Mouse (Mus musculus) spleen, postnatal 14 days (tissue): Measurements from ENCODE around the gene Tmem184b.

ENCODE experiments used
- DNase-seq, 2 experiments: peaks; one replicate each; pipeline ENCODE4 v3.0.0; 2021 to 2022; ENCODE audit warnings: low spot score in 2 of 2

The Tmem184b gene

DNA sequence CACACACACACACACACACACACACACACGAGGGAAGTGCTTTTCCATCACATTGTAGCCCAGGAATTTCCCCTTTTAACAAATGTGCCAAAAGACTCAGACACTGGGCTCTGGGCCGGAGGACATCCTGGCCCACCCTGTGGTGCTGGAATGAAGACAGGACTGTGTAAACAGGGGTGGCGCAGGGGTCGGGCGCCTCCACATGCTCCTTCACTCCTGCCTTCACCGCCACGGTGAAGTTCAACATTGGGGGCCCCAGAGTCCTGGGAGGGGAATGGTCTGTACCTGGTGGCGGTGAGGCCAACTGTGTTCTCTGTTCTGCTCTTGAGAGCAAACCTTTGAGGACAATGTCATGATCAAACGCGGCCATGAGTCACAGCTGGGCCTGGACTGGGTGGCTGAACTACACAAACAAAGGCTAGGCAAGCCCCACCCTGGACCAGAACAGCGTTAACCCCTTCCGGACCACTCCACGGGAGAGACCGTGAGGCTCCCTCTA lies 35.0 kb downstream of the Tmem184b start:
- DNase-seq = no peak

DNA sequence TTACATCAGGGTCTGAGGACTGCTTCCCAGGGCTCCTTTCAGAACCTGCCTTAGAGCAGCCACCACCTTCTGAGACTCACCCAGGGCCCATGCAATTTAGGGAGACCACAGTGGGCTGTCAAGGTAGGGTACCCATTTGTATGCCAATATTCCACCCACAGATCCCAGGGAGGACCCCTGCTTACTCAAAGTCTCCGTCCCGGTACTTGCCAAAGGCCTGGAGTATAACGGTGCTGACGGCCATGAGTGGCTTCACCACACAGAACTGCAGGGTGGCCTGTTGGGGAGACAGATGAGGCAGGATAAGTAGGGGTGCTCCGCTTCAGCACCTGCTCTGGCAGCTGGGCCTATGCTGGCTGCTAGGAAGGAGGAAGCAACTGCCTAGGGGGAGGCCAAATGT lies 37.0 kb downstream of the Tmem184b start:
- no peak for DNase-seq

DNA sequence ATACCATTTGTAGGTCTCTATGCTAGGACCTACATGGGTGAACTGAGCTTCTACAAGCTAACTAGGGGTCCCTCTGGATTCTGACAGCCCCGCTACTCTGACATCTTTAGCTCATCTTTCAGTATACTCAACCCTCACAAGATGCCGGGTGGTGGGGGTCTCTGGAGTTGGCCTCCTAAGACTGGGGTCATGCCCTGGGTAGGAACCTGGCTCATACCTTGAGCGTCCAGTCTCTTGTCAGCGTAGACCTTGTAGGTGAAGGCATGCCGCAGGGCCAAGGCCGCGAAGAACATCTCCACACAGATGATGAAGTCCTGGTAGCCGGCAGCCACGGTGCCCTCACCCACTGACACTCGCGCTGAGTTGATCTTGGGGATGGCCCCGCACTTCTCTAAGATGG lies 38.3 kb downstream of the Tmem184b start:
- no peak for DNase-seq

DNA sequence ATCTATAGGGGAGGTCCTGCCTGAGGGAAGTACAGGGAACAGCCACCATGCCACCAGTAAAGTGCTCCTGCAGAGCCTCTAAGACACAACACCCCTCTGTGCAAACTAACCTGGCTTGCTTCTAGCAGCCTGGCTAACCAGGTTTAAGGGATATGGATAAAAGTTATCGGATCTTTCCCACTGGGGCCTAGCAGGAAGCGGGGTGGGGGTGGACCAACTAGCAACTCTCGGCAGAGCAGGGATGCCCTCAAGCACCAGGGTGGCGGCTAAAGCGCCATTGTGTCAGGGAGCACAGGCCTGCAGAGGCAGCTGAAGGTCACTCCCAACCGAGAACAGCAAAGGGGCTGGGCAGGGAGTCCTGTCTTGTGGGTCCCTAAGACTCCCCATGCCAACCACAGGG lies 39.2 kb downstream of the Tmem184b start:
- no peak for DNase-seq

DNA sequence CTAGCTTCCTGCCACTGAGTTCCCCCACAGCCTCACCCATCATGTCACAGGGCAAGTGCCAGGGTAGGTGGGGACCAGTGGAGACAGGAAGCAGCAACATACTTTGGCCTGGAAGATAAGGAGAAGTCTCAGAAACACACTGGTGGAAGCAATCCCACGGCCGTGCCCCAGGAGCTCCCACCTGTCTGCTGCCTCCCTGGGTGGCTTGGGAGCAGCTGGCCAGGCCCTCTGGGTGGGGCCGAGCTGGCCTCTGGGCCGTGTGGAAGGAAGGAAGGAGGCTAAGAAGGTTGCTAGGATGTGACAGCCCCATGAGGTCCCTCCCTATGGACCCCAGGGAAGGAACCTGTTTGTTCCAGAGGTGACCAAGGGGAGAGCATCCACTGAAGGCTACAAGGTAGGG lies 42.3 kb downstream of the Tmem184b start:
- no peak for DNase-seq

DNA sequence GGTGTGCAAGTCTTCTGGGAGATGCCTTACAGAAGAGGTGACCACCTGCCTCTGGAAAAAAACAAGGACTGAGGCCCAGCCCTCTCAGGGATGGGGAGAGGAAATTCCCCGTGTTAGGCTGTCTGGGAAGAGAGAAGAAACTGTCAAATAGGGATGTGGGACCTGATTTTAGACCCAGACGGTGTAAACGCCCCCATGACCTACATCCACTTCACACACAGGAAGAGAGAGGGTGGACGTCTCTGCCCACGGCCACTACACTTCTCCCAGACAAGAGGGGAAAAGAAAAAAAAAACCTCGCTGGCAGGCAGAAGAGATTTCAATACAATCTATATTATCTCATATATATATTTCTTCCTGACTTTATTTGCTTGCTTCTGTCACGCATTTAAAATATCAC lies 43.0 kb downstream of the Tmem184b start:
- no peak for DNase-seq

DNA sequence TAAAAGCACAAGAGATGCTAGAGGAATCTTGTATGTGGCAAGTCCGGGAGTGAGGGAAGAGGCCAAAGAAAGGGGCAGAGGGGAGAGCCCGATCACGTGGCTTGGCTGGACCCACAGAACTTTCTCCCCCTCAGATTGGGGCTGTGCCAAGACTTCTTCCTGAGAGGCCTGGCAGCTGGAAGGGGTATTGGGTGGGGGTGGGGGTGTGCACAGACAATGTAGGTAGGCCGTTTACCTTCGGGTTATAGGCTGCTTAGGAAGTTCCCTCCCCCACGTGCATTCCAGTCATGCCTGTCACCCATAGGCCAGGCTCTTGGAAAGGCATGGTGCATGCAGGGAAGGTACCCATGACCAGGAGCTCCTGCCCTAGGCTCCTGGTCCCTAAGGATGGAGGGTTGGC lies 43.4 kb downstream of the Tmem184b start:
- no peak for DNase-seq

DNA sequence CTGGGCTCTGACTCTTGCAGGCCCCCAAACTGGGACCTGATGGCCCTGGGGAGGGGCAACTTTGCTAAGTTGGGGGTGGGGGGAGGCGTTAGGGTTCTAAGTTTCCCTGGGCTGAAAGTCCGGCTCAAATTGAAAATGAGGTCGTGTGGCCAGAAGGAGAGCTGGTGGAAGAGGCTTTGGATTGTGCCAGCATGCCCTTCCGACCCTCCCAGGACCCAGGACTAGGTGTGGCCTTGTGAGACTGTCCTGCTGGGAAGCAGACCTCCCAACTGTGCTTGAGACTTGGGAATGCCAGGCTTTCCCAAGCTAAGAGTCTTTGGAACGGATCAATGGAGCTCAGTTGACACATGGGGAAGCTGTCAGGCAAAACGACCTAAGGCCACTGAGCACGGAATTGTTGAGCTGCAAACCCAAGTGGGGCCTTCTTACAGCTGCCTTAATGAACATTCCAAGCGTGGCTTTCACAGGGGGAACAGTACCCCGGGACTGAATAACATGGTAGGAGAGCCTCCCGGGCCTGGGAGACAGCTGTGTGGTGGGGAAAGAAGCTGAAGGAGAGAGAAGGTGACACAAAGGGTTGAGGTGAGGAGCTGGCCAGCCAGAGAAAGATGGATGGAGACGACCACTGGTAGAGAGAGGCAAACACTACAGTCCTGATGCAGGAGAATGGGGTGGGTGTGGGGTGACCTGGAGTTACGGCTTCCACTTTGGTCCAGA lies 45.2 kb downstream of the Tmem184b start:
- DNase-seq = no peak

DNA sequence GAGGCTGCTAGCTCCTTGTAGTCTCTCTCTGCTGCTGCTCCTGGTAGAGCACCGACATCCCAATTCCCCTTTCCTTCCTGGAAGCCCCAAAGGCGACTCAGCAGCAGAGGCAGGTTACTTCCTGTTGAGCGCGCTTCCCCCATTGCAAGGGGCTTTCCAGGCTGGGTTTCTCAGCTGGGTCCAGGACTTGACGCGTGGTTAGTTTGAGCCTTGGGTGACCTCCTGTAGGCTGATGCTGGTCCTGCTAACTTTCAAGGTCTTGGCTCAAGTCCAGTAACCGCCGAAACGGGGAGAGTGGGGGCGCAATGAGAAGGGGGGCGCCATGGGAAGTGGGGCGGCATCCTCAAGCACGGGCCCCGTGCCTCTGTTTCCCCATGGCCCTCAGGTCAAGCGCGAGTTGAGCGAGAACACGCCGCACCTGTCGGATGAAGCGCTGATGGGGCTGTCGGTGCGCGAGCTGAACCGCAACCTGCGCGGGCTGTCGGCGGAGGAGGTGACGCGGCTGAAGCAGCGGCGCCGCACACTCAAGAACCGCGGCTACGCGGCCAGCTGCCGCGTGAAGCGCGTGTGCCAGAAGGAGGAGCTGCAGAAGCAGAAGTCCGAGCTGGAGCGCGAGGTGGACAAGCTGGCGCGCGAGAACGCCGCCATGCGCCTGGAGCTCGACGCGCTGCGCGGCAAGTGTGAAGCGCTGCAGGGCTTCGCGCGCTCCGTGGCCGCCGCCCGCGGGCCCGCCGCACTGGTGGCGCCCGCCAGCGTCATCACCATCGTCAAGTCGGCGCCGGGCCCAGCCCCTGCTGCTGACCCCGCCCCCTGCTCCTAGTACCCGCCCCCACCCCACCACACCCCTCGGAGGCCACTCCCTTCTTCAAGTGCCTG lies 46.1 kb downstream of the Tmem184b start:
- peak in 1 of 2 experiments; percentile 35 for DNase-seq

DNA sequence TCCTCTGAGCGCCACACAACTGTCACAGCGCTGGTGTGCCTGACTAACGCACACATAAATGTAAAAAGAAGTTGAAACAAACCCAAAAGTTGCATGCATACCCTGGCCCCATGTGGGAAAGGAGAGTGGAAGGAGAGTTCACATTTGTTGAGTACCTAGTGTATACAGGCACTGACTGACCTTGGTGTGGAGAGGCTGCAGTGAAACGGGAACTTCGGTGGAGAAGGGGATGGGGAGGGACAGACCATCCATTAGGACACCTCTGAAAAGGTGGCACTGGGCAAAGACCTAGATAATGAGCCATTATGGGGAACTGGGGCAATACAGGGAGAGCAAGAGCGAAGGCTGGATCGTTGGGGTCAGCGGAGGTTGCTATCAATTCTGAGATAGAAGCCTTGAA lies 46.9 kb downstream of the Tmem184b start:
- no peak for DNase-seq

DNA sequence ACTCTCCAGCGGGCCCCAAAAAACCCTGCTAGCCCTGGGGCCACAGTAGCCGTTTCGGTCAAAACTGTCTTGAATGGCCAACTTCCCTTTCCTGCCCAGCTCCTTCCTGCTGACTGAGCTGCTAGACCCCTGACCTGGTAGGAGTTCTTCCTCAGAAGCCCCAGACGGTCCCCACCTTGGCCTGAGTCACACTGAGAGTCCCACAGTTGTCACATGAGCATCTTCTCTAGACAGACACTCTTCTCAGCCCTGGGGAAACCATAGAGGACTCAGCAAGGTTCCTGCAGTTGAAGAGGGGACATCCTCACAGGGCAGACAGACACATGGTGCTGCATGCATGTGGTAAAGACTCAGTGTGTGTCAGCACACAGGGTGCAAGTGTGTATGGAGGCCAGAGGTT lies 48.8 kb downstream of the Tmem184b start:
- no peak for DNase-seq

DNA sequence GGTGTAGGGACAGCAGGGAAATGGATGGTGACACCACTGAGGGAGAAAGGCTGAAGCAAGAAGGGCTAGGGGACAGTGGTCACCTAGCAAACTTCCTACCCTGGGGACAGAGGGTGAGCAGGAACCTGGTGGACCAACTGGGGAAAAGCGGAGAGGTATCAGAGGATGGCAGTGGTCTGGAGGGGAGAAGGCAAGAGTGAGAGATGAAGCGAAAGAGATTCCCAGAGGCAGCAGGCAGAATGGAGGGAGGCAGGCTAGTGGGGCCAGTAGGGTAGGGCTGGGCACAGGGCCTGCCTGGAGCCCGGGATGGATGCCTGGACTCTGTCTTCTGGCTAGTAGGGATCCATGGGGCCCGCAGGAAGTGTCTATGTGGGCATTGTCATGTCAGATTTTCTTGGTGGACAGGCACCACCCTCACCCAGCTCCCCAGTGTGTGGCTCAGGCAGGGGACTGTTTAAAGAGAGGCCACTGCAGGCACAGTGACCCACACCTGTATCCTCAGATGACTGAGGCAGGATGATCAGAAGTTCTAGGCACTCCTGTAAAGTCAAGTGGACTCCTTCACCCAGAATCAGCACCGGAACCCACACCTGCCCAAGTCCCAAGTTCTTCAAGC lies 49.6 kb downstream of the Tmem184b start:
- DNase-seq = no peak

DNA sequence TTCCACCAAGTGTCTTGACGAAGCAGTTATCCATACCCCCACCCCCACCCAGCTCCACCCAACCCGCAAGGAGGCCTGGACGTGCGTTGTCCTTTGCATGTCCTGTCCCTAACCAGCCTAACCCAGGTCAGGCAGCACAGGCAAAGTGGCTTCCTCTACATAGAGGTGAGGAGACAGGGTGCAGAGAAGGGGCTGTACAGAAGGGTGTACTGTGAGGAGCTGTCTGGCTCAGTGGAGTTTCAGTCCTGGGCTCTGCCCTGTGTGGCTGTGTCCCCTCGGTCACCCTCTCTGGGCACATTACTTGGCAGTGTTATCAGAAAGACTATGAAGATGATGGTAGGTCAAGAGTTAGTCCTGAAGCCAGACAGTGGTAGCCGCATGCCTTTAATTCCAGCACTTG lies 50.9 kb downstream of the Tmem184b start:
- no peak for DNase-seq

DNA sequence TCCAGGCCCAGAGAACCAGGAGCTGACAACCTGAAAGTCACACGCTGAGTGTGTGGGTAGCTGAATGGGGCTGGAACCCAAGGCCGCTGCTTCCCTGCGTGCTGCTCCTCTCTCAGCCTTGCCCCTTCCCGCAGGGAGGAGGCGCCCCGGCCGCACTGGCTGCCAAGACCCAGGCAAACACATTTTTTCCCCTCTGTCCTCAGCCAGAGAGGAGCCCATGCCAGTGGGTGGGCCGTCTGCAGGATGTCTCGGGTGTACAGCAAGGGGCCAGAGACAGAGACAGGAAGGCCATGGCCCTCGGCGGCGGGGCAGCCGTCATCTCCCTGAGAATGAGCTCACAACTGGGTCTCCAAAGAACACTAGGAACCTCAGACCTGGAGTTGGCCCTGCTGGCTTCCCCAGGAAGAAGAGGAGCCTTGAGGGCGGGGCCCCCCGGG lies 52.0 kb downstream of the Tmem184b start:
- DNase-seq = no peak

DNA sequence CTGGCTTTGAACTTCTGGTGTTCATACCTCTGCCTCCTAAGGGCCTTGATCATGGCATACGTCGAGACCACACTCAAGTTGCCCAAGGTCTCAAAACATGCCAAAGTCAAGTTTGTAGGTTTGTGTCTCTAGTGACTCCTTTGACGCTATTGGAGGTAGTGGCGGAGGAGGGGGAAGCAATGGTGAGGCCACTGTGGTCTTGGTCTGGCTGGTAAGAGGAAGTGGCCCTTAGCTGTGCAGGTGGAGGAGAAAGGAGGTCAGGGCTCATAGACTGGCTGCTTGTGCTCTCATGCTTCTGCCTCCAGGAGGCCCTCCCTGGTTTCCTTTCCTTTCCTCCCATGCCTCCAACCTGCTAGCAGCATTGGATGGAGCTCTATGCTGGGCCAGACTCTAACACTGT lies 52.5 kb downstream of the Tmem184b start:
- DNase-seq = no peak

DNA sequence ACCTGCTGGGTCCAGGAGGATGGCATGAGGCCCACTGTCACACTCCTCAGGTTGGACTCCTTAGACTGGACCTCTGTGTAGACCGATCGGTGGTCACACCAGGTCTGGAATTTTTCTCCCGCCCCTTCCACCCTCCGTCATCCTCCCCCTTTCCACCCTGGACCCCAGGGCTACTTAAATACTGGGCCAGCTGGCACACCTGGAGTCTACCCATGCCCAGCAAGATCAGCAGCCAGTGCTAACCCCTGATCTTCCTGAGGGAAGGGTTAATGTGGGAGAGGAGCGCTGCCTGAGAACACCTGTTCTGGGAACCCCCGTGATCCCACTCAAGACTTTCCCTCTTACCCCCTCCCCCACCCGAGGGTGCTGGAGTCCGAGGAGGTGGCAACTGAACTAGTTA lies 54.7 kb downstream of the Tmem184b start:
- no peak for DNase-seq

DNA sequence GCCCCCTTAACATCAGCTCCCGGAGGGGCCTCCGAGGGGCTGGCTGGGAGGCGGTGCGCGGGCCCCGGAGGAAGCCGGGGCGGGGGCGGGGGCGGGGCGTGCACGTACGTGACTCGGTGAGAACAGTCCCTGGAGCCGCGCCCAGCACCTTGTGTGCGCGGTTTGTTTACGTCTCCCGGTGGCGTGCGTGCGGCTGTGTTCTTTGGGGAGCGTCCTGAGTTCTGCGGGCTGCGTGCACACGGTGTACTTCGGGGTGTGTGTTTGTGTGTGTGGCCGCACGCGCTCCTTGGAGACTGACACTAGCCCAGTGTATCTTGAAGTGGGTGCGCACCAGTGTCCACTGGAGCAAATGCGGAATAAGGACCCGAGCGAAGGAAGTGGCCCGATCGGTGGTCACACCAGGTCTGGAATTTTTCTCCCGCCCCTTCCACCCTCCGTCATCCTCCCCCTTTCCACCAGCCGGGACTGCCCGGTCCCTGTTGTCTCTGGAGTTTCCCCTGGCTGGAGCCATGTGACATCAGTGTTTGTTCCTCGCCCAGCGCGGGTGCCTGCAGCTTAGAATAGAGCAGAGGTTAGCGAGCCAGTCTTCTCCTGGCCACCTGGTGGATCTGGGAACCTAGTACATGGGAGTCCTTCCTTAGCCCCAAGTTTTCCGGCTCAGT lies 55.4 kb downstream of the Tmem184b start:
- DNase-seq = peak in 1 of 2 experiments; percentile 21

DNA sequence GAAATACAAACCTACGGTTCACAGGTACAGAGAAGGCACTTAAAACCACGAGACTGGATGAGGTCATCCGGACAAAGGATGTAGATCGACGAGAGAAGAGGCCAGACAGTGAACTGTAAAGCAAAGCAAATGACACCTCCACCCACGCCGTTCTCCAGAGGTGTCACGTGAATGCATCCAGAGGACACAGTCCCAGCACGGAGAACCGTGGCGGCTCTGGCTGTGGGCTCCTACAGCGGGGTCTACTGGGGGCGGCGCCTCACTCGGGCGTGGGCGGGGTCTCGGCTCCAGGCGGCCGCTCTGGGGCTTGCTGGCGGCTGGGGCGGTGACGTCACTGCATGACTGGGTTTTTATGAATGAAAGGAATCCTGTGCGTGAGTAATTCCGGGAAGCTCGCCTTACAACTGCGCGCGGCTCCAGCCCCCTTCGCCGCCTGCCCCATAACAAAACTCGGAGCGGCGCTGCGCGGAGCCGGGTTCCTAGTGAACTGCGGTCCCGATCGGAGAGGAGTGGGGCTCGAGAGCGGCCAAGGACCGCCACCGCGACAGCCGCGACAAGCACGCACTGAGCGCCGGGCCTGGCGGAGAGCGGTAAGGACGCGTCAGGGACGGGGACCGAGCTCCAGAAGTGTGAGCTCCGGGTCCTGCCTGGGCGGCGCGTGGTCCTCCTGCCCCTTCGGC lies 56.1 kb downstream of the Tmem184b start:
- DNase-seq = peak; percentile 55 to 69

DNA sequence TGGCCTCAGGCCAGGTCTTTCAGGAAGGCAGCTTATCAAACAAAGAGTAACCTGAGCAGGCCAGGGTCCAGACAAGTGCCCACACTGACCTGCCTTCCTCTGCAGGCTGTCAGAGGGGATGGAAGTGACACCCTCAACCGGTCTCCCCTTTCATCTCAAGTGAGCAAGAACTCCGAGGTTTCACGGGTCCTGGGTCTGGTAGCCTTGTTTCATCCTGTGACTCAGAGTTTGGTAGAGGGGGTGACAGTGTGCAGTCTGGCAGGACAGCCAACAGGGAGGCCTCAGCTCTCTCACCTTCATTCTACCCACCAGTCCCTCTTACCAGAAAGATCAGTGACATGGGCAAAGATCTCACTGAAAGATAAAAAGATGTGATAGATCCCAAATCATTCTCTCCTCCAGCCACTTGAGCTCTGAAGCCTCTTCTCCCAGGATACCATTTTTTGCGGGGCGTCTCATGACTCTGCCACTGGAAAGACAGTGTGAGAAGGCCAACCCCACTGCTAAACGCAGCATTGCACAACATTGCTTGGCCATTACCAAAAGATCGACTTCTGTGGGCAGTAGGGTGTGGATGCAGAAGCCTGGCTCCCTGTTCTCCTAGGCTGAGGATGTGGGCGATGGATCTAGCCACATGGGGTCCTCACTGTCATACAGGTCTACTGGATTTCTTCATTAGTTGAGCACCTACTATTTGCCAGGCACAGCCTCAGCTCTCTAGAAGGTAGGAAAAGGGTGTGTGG lies 57.1 kb downstream of the Tmem184b start, which contains the start of gene Maff:
Gene Maff, plus strand, starts transcription at position 571 of the 743 bp plus-strand sequence.
- DNase-seq = no peak

DNA sequence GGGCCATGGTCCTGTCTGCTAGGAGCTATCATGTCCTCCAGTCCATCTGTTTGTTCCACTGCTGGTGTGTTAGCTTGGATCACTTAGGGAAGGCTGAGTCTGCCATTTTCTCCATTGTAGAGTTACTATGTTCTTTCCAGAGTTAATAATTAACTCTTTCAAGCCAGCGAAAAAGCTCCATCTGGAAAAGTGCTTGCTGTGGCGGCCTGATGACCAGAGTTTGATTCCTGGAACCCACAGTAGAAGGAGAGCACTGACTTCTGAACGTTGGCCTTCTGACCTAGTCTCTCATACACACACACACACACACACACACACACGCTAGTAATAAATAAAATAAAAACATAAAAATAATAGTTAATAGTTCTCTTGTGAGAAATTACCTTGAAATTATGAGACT lies 58.7 kb downstream of the Tmem184b start:
- DNase-seq = no peak
